ENCODE assay signal across 8 mouse cellular contexts in genomic region chrX:96130139-96130538, GRCm38 (mm10). TPM values are rescaled to one million over a fixed set of nuclear protein-coding genes. Genes with fewer than 3 reads are reported as not detected.
A peak's percentile ranks its signal among the peaks of the same experiment; 100 is the strongest.
DNase-seq lines count a peak whose midpoint lies in the region; ATAC-seq lines count a peak whose summit lies in the region.

No protein-coding gene starts in this region.

- H3K9me3 ChIP-seq in liver, embryonic 16.5 days (replicated peaks; ENCODE audit: control insufficient read depth, low read length), result no peaks in the 10 kb centered on the region
- H3K9me3 ChIP-seq in midbrain, embryonic 14.5 days (ENCODE audit: control insufficient read depth, low read length), result no peaks in the 10 kb centered on the region
- no peaks in the 10 kb centered on the region for H3K9me3 ChIP-seq in hindbrain, embryonic 11.5 days (ENCODE audit: control insufficient read depth, low read length)

- H3K4me2 ChIP-seq in liver, embryonic 16.5 days (ENCODE audit: low read depth, low read length), result peak overlapping the region; percentile 24; the same call in 1 of the 2 replicates
- no peak overlapping the region for H3K4me2 ChIP-seq in midbrain, embryonic 14.5 days (ENCODE audit: low read length)
- H3K4me2 ChIP-seq in hindbrain, embryonic 11.5 days (replicated peaks; ENCODE audit: low read depth, low read length), result no peak overlapping the region

- H3K27ac ChIP-seq in liver, embryonic 16.5 days (ENCODE audit: low read length), result peak overlapping the region; percentile 65
- H3K27ac ChIP-seq in midbrain, embryonic 14.5 days (replicated peaks; ENCODE audit: low read depth, low read length), result no peak overlapping the region
- no peak overlapping the region for H3K27ac ChIP-seq in hindbrain, embryonic 11.5 days (ENCODE audit: low read depth, low read length)

- ATAC-seq in liver, embryonic 16.5 days (ENCODE audit: low read depth), result peak; percentile 77
- no peak for ATAC-seq in midbrain, embryonic 14.5 days (ENCODE audit: low FRiP score, low TSS enrichment)
- no peak for ATAC-seq in hindbrain, embryonic 11.5 days (ENCODE audit: low FRiP score)

- H3K36me3 ChIP-seq in liver, embryonic 16.5 days (ENCODE audit: control insufficient read depth, insufficient read depth), result no peaks in the 10 kb centered on the region
- 0 out of 2 replicates have a peak, but pooled peaks cover 5% of the 10 kb centered on the region for H3K36me3 ChIP-seq in splenic B cell, adult 2 months (ENCODE audit: control insufficient read depth, insufficient read depth, low read length, poor library complexity, severe bottlenecking)
- no peaks in the 10 kb centered on the region for H3K36me3 ChIP-seq in midbrain, embryonic 14.5 days (ENCODE audit: control insufficient read depth, insufficient read depth, low read length)
- no peaks in the 10 kb centered on the region for H3K36me3 ChIP-seq in hindbrain, embryonic 11.5 days (ENCODE audit: control insufficient read depth, insufficient read depth, low read length)

- H3K9ac ChIP-seq in liver, embryonic 16.5 days (ENCODE audit: low read depth, low read length), result no peak overlapping the region
- no peak overlapping the region for H3K9ac ChIP-seq in midbrain, embryonic 14.5 days (replicated peaks; ENCODE audit: low read length)
- no peak overlapping the region for H3K9ac ChIP-seq in hindbrain, embryonic 11.5 days (ENCODE audit: low read depth, low read length)

- WGBS in liver, embryonic 16.5 days (ENCODE audit: insufficient replicate concordance), result 19% methylated on average over 5 of the region's 5 CpGs
- WGBS in midbrain, embryonic 14.5 days, result 47% methylated on average over 5 of the region's 5 CpGs
- 57% methylated on average over 5 of the region's 5 CpGs for WGBS in hindbrain, embryonic 11.5 days

- no peak overlapping the region for H3K4me3 ChIP-seq in liver, embryonic 16.5 days (ENCODE audit: low read depth, low read length)
- no peak overlapping the region for H3K4me3 ChIP-seq in midbrain, embryonic 14.5 days (replicated peaks; ENCODE audit: low read depth, low read length)
- H3K4me3 ChIP-seq in hindbrain, embryonic 11.5 days (ENCODE audit: low read depth, low read length), result no peak overlapping the region

- H3K4me1 ChIP-seq in liver, embryonic 16.5 days (ENCODE audit: control insufficient read depth, low read depth, low read length), result peaks cover 14% of the 10 kb centered on the region
- H3K4me1 ChIP-seq in midbrain, embryonic 14.5 days (ENCODE audit: control insufficient read depth, insufficient read depth, low read length), result no peaks in the 10 kb centered on the region
- no peaks in the 10 kb centered on the region for H3K4me1 ChIP-seq in hindbrain, embryonic 11.5 days (replicated peaks; ENCODE audit: control insufficient read depth, insufficient read depth, low read length)

- intact Hi-C loops in heart, postnatal 36 days (cut with DNase I), result loop anchor here (2.0 to 5.0 kb wide), 2 partner anchors 78 to 105 kb away; no protein-coding TSS in a partner anchor

- H3K27me3 ChIP-seq in liver, embryonic 16.5 days (ENCODE audit: control insufficient read depth, insufficient read depth, low read depth, low read length), result no peaks in the 10 kb centered on the region
- H3K27me3 ChIP-seq in splenic B cell, adult 2 months (ENCODE audit: control insufficient read depth, insufficient read depth, low read length, poor library complexity, severe bottlenecking), result no peaks in the 10 kb centered on the region
- no peaks in the 10 kb centered on the region for H3K27me3 ChIP-seq in midbrain, embryonic 14.5 days (ENCODE audit: control insufficient read depth, insufficient read depth, low read length)
- H3K27me3 ChIP-seq in hindbrain, embryonic 11.5 days (ENCODE audit: control insufficient read depth, insufficient read depth, low read length), result no peaks in the 10 kb centered on the region

- DNase-seq in layer of hippocampus, adult 11-12 months (ENCODE audit: low spot score), result peak; percentile 27
- no peak for DNase-seq in layer of hippocampus, adult 9-10 months (ENCODE audit: low spot score)
- peak; percentile 14 for DNase-seq in brain, adult 2 months (ENCODE audit: low read depth, low spot score)
- DNase-seq in heart, postnatal 36 days, result peak; percentile 52 to 53
- peak; percentile 88 for DNase-seq in splenic B cell, adult 2 months (ENCODE audit: low read depth, low spot score)
- no peak for DNase-seq in midbrain, embryonic 14.5 days
- DNase-seq in hindbrain, embryonic 11.5 days (ENCODE audit: low spot score), result no peak

RNA-seq across cellular contexts. Expression of gene Msn, which starts 34.3 kb away (rescaled TPM):
- total RNA-seq in heart, postnatal 36 days (2021), result 100 to 1,000 TPM; 116 to 124 TPM
- polyA plus RNA-seq in liver, embryonic 16.5 days (2015; fragmentation: Nextera tagmentation; extraction: Ambion mirVana), result 53.5 and 54.8 TPM in 2 replicates
- polyA plus RNA-seq in midbrain, embryonic 14.5 days (2014; fragmentation: Nextera tagmentation; extraction: Ambion mirVana), result 18.0 and 33.8 TPM in 2 replicates
- polyA plus RNA-seq in hindbrain, embryonic 11.5 days (2014; fragmentation: Nextera tagmentation; extraction: Ambion mirVana), result 101 and 118 TPM in 2 replicates

Comparison
In these comparisons a context has a peak if more than half of its experiments do, and no peak if none do; other contexts are left out.
1. DNase-seq: peak in layer of hippocampus, adult 11-12 months (single experiment), brain, adult 2 months (single experiment), heart, postnatal 36 days (2 of 2) and splenic B cell, adult 2 months (single experiment); none in layer of hippocampus, adult 9-10 months (single experiment), midbrain, embryonic 14.5 days (single experiment) and hindbrain, embryonic 11.5 days (single experiment).